Mouse (Mus musculus) lung, postnatal 36 days (tissue): ENCODE measurements around the gene Crtc2.

Experiments used
- DNase-seq: peaks from one replicate; pipeline ENCODE4 v3.0.0; 2022; ENCODE audit warnings: mixed read lengths

Crtc2 gene

GRCm38 (mm10) chr3:90253653-90254418 lies at the start of gene Crtc2:
Gene Crtc2, plus strand, starts transcription at chr3:90254163.
- DNase-seq, result peak; percentile 99

DNA sequence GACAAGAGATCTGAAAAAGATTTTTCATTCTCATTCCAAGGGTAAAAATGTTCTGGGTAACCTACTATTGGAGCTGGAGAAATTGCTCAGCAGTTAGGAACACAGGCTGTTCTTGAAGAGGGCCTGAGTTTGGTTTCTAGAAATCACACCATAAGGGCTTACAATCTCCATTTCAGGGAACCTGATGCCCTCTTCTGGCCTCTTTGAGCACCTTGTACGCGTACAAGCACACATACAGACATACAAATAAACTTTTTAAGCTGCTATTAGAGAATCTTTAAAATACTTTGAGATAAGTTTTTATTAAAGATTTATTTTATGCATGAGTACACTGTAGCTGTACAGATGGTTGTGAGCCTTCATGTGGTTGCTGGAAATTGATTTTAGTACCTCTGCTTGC lies 49.4 kb upstream of the Crtc2 start:
- DNase-seq, result no peak

GRCm38 (mm10) chr3:90208662-90209061 lies 45.3 kb upstream of the Crtc2 start:
- peak; percentile 56 for DNase-seq

GRCm38 (mm10) chr3:90209908-90210566 lies 43.9 kb upstream of the Crtc2 start:
- DNase-seq, result no peak

- no peak for DNase-seq
Measured at GRCm38 (mm10) chr3:90211475-90212398, 42.2 kb upstream of the Crtc2 start.

- DNase-seq, result no peak
Measured at GRCm38 (mm10) chr3:90212723-90213122, 41.2 kb upstream of the Crtc2 start.

GRCm38 (mm10) chr3:90213377-90213866 lies 40.5 kb upstream of the Crtc2 start, which contains the start of the genes Rps27 and Rab13:
Gene Rps27, minus strand, starts transcription at chr3:90213651.
Gene Rab13, plus strand, starts transcription at chr3:90213695.
- DNase-seq, result peak; percentile 96

- DNase-seq, result peak; percentile 42
Measured at GRCm38 (mm10) chr3:90213956-90214684, 39.8 kb upstream of the Crtc2 start.

DNA sequence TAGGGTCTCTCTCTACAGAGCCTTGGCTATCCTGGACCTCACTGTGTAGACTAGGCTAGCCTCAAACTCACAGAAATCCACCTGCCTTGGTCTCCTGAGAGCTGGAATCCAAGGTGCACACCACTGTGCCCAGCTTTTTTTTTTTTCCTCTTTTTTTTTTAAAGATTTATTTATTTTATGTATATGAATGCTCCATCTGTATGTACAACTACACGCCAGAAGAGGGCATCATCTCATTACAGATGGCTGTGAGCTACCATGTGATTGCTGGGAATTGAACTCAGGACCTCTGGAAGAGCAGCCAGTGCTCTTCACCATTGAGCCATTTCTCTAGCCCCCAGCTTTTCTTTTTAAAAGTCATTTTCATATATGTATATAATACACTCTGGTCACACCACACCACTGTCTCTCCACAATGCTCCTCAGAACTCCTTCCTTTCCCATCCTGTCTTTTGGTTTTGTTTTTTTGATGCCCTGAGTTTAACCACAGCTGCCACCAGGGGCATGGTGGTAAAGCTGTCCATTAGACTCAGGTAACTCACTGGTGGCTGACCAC lies 38.1 kb upstream of the Crtc2 start:
- peak; percentile 52 for DNase-seq

DNA sequence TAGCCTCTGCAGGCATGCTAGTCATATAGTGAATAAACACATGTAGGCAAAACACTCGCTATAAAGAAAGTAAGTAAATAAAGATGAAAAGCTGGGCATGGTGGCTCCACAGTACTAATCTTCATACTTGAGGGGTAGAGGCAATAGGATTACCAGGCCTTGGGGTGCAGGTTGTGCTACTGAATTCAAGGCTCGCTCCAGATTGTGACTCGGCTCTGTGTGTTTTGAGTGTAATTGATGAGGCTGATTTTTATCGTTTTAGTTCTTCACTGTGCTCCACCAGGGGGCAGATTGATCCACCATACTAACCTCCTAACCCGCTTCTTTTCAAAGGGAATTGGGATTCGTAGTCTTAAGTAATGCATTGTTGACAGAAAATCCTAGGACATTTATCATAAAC lies 33.9 kb upstream of the Crtc2 start:
- DNase-seq, result peak; percentile 79

- peak; percentile 89 for DNase-seq
Measured at GRCm38 (mm10) chr3:90220531-90220951, 33.4 kb upstream of the Crtc2 start.

- DNase-seq, result no peak
Measured at GRCm38 (mm10) chr3:90221123-90221522, 32.8 kb upstream of the Crtc2 start.

- no peak for DNase-seq
Measured at GRCm38 (mm10) chr3:90222455-90222854, 31.5 kb upstream of the Crtc2 start.

GRCm38 (mm10) chr3:90222941-90223340 lies 31.0 kb upstream of the Crtc2 start:
- peak; percentile 43 for DNase-seq

GRCm38 (mm10) chr3:90224331-90224730 lies 29.6 kb upstream of the Crtc2 start:
- no peak for DNase-seq

DNA sequence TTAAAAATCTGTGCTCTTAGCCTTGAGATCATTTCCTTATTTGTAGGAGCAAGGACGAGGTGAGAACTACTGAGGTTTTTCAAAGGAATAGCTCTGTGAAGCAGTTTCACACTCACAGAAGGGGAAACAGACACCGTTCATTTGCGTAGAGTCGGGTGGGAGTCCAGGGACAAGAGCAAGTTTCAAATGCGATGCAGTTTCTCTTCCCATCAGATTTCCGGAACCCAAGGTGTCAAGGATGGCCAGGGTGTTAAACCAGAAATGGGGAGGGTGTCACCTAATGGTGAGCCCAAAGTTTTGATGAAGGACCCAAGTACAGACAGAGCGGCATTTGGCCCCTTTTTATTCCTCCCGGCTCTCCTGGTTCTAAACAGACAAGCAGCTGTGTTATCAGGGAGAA lies 22.9 kb upstream of the Crtc2 start:
- DNase-seq, result peak; percentile 21

DNA sequence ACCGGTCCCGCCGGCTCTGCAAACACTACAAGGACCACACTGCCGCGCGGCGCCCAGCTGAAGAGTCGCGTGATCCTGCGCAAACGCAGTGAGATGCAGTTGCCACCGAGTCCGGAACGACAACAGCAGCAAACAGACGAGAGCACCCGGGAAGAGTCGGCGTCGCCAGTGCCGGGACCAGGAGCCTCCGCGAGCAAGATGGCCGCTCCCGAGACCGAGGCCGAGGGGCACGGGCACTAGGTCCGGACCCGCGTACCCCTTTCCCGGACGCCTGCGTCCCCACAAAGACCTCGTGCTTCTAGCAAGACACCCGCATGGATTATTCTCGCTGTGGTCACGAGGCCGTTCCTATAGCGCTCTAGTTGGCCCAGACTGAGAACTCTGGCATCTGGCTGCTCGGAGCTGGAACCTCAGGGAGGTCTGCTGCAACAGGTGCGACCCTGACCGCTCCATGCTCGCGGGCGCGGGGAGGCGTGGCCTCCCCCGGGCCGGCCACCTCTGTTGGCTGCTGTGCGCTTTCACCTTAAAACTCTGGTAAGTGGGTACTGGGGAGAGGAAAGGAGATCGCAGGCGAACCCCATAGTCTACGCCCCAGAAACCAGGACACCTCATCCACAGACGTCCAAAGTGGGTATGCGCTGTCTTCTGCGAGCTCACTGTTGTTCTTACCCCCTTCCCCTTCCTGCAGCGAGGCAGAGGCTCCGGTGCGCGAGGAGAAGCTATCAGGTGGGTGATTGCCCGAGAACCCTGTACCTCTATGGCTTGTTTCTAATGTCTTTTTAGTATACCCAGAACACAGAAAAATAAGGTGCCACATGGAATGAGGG lies 22.2 kb upstream of the Crtc2 start, which contains the start of gene Jtb:
Gene Jtb (plus strand): TSS at position 91 of the 827 bp plus-strand sequence.
- DNase-seq, result peak; percentile 98

DNA sequence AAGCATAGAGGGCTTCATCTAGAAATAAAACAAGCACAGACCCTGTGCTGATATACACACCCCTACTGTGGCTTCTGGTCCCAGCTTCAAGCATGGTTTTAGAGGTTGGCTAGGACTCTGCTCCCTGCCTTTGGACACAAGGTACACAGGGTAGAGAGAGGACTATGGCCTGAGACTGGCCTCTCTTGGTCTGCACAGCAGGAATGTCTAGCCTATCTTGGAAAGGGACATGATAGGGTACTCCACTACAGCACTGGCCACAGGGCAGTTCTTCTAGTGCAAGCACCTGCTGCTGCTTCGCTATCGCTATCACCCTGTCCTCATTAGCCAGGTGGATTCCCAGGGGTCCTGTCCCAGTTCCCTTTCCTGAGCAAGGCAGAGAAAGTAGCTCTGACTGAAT lies 12.7 kb upstream of the Crtc2 start:
- DNase-seq, result no peak

DNA sequence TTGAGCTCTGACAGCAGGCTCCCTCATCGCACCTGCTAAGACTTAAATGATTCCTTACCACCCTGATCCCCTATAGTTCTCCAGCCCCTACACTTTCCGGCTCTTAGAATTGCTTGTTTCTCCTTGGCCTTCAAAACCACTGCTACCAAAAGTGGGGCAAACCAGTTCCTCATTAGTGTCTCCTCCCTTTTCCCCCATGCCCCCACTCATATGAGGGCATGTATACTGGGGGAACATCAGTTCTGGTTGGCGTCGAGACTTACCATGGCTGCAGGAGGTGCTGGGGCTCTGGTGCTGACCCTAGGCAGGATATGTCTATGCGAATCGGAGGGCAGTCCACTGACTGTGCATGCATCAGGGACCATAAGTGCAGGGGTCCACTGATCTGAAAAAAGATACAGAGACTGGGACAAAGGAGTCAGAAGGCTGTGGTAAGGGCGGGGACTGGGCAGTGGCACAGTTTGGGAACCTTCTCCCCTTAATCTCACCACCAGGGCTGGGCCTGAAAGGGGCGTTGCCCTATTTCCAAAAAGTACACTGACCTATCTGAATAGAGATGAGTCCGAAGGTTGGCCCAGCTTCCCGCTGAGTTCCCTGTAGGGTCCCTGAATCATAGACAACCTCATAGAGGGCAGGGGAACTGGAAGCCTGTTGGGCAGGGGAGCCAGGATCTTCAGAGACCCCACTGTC lies 12.1 kb upstream of the Crtc2 start:
- no peak for DNase-seq
